Mouse (Mus musculus) MEL (cell line): Measurements from ENCODE around the gene Ctdspl. TPM values are rescaled to one million over a fixed set of nuclear protein-coding genes. Genes with fewer than 3 reads are reported as not detected.

ENCODE experiments used
- DNase-seq: peaks from one replicate; pipeline ENCODE4 v3.0.0; 2011; ENCODE audit warnings: low read depth, low spot score
- H3K27ac ChIP-seq: 2 replicates; pipeline ENCODE4 v1.5.1; 2012; ENCODE audit warnings: low read depth, mild to moderate bottlenecking, control low read depth, low read length, moderate library complexity; ENCODE audit not compliant: control insufficient read depth
- H3K27me3 ChIP-seq, 2 experiments: fragments of 150-350 bp in 1 of 2; sonication (generic) in 1 of 2; 2 replicates each; pipeline ENCODE4 v1.6.1; 2012; ENCODE audit warnings: low read length in 2 of 2, mild to moderate bottlenecking in 2 of 2, improper control_type of control experiment in 1 of 2, moderate library complexity in 1 of 2; ENCODE audit not compliant: insufficient read depth in 2 of 2, control insufficient read depth in 1 of 2
- H3K36me3 ChIP-seq, 2 experiments: 2 replicates each; pipeline ENCODE4 v1.6.1; 2012 to 2014; ENCODE audit warnings: low read length in 2 of 2, improper control_type of control experiment in 1 of 2, inconsistent platforms in 1 of 2, mild to moderate bottlenecking in 1 of 2; ENCODE audit not compliant: insufficient read depth in 2 of 2, control insufficient read depth in 1 of 2
- H3K4me1 ChIP-seq, 2 experiments: fragments of 150-350 bp in 1 of 2; sonication (generic) in 1 of 2; 2 replicates each; pipeline ENCODE4 v1.6.1; 2012; ENCODE audit warnings: low read length in 2 of 2, improper control_type of control experiment in 1 of 2, mild to moderate bottlenecking in 1 of 2; ENCODE audit not compliant: insufficient read depth in 2 of 2, control insufficient read depth in 1 of 2
- H3K4me3 ChIP-seq, 2 experiments: fragments of 150-350 bp in 1 of 2; sonication (generic) in 1 of 2; 2 replicates each; pipeline ENCODE4 v1.5.1; 2012; ENCODE audit warnings: low read depth in 2 of 2, low read length in 2 of 2, mild to moderate bottlenecking in 2 of 2, moderate library complexity in 2 of 2, control low read depth in 1 of 2, improper control_type of control experiment in 1 of 2; ENCODE audit not compliant: control insufficient read depth in 1 of 2, insufficient read depth in 1 of 2
- H3K79me2 ChIP-seq: 2 replicates; pipeline ENCODE4 v1.6.1; 2012; ENCODE audit warnings: mild to moderate bottlenecking, low read length, moderate library complexity; ENCODE audit not compliant: control insufficient read depth, poor library complexity, insufficient read depth
- H3K9ac ChIP-seq: 2 replicates; pipeline ENCODE4 v1.6.1; 2012; ENCODE audit warnings: low read depth, mild to moderate bottlenecking, control low read depth, low read length, moderate library complexity; ENCODE audit not compliant: control insufficient read depth, poor library complexity, severe bottlenecking
- H3K9me3 ChIP-seq: fragments of 150-350 bp; sonication (generic); replicated peaks from 2 replicates; pipeline ENCODE4 v1.6.1; 2012; ENCODE audit warnings: mild to moderate bottlenecking, low read length, improper control_type of control experiment, moderate library complexity; ENCODE audit not compliant: insufficient read depth
- CHD1 ChIP-seq: IDR thresholded peaks from 2 replicates; pipeline ENCODE4 v1.6.1; 2012; ENCODE audit warnings: low read depth, mild to moderate bottlenecking, inconsistent platforms, low read length, improper control_type of control experiment
- CHD2 ChIP-seq: IDR thresholded peaks from 2 replicates; pipeline ENCODE4 v1.6.1; 2011; ENCODE audit warnings: low read length, improper control_type of control experiment
- CTCF ChIP-seq, 3 experiments: IDR thresholded peaks in 2 of 3; conservative IDR thresholded peaks in 1 of 3; 2 replicates each; pipeline ENCODE4 v1.5.1; 2011 to 2012; ENCODE audit warnings: low read length in 3 of 3, low read depth in 2 of 3, mild to moderate bottlenecking in 2 of 3, improper control_type of control experiment in 1 of 3, inconsistent platforms in 1 of 3, mixed read lengths in 1 of 3, moderate library complexity in 1 of 3; ENCODE audit not compliant: control insufficient read depth in 1 of 3, insufficient read depth in 1 of 3, poor library complexity in 1 of 3, severe bottlenecking in 1 of 3
- E2F4 ChIP-seq: IDR thresholded peaks from 2 replicates; pipeline ENCODE4 v1.6.1; 2011; ENCODE audit warnings: low read depth, low read length, improper control_type of control experiment, borderline replicate concordance
- ELF1 ChIP-seq: IDR thresholded peaks from 2 replicates; pipeline ENCODE4 v1.6.1; 2014; ENCODE audit warnings: low read depth, mild to moderate bottlenecking, inconsistent platforms, low read length, improper control_type of control experiment, moderate library complexity
- EP300 ChIP-seq, 2 experiments: IDR thresholded peaks; 2 replicates each; pipeline ENCODE4 v1.6.1; 2011; ENCODE audit warnings: improper control_type of control experiment in 2 of 2, low read length in 2 of 2, low read depth in 1 of 2, mild to moderate bottlenecking in 1 of 2
- GABPA ChIP-seq: IDR thresholded peaks from 2 replicates; pipeline ENCODE4 v1.6.1; 2012; ENCODE audit warnings: low read depth, mild to moderate bottlenecking, inconsistent platforms, low read length, improper control_type of control experiment, moderate library complexity
- GATA1 ChIP-seq: IDR thresholded peaks from 2 replicates; pipeline ENCODE4 v1.6.1; 2011; ENCODE audit warnings: low read depth, low read length, improper control_type of control experiment
- HCFC1 ChIP-seq: IDR thresholded peaks from 2 replicates; pipeline ENCODE4 v1.6.1; 2012; ENCODE audit warnings: low read depth, mild to moderate bottlenecking, inconsistent platforms, low read length, improper control_type of control experiment, moderate library complexity
- JUND ChIP-seq: IDR thresholded peaks from 2 replicates; pipeline ENCODE4 v1.6.1; 2011; ENCODE audit warnings: low read depth, mild to moderate bottlenecking, improper control_type of control experiment, low read length
- KAT2A ChIP-seq: conservative IDR thresholded peaks from 2 replicates; pipeline ENCODE4 v1.6.1; 2012; ENCODE audit warnings: low read depth, low read length, improper control_type of control experiment, inconsistent platforms
- MAX ChIP-seq: IDR thresholded peaks from 2 replicates; pipeline ENCODE4 v1.6.1; 2011; ENCODE audit warnings: low read length, improper control_type of control experiment
- MAZ ChIP-seq: IDR thresholded peaks from 2 replicates; pipeline ENCODE4 v1.6.1; 2012; ENCODE audit warnings: low read depth, mild to moderate bottlenecking, inconsistent platforms, low read length, improper control_type of control experiment
- MEF2A ChIP-seq: IDR thresholded peaks from 2 replicates; pipeline ENCODE4 v1.6.1; 2014; ENCODE audit warnings: low read depth, mild to moderate bottlenecking, inconsistent platforms, low read length, improper control_type of control experiment; ENCODE audit not compliant: poor library complexity, insufficient replicate concordance, severe bottlenecking; ENCODE audit errors: extremely low read depth
- MXI1 ChIP-seq: IDR thresholded peaks from 2 replicates; pipeline ENCODE4 v1.6.1; 2011; ENCODE audit warnings: mild to moderate bottlenecking, low read depth, low read length, improper control_type of control experiment
- MYB ChIP-seq: IDR thresholded peaks from 2 replicates; pipeline ENCODE4 v1.6.1; 2011; ENCODE audit warnings: mild to moderate bottlenecking, low read depth, low read length, improper control_type of control experiment
- MYC ChIP-seq: IDR thresholded peaks from 2 replicates; pipeline ENCODE4 v1.6.1; 2011; ENCODE audit warnings: low read depth, mild to moderate bottlenecking, low read length, improper control_type of control experiment, moderate library complexity
- NELFE ChIP-seq: IDR thresholded peaks from 2 replicates; pipeline ENCODE4 v1.6.1; 2011; ENCODE audit warnings: low read depth, low read length, improper control_type of control experiment
- NRF1 ChIP-seq: IDR thresholded peaks from 2 replicates; pipeline ENCODE4 v1.6.1; 2014; ENCODE audit warnings: low read depth, mild to moderate bottlenecking, inconsistent platforms, low read length, improper control_type of control experiment, moderate library complexity; ENCODE audit not compliant: poor library complexity, insufficient read depth, severe bottlenecking
- POLR2A ChIP-seq, 2 experiments: IDR thresholded peaks; 2 replicates each; pipeline ENCODE4 v1.6.1; 2011 to 2012; ENCODE audit warnings: low read length in 2 of 2, mild to moderate bottlenecking in 2 of 2, control low read depth in 1 of 2, improper control_type of control experiment in 1 of 2, low read depth in 1 of 2, moderate library complexity in 1 of 2; ENCODE audit not compliant: control insufficient read depth in 1 of 2, insufficient read depth in 1 of 2, poor library complexity in 1 of 2
- POLR2AphosphoS2 ChIP-seq: IDR thresholded peaks from 2 replicates; pipeline ENCODE4 v1.6.1; 2011; ENCODE audit warnings: low read length, improper control_type of control experiment
- POLR2AphosphoS5 ChIP-seq: IDR thresholded peaks from 2 replicates; pipeline ENCODE4 v1.6.1; 2012; ENCODE audit warnings: low read depth, borderline replicate concordance, mild to moderate bottlenecking, inconsistent platforms, low read length, moderate library complexity, mixed read lengths
- RAD21 ChIP-seq: IDR thresholded peaks from 2 replicates; pipeline ENCODE4 v1.6.1; 2011; ENCODE audit warnings: mild to moderate bottlenecking, low read depth, low read length, improper control_type of control experiment
- RCOR1 ChIP-seq: IDR thresholded peaks from 2 replicates; pipeline ENCODE4 v1.6.1; 2012; ENCODE audit warnings: low read depth, mild to moderate bottlenecking, inconsistent platforms, low read length, improper control_type of control experiment
- SIN3A ChIP-seq: IDR thresholded peaks from 2 replicates; pipeline ENCODE4 v1.6.1; 2012; ENCODE audit warnings: low read length, improper control_type of control experiment, inconsistent platforms
- SMC3 ChIP-seq: IDR thresholded peaks from 2 replicates; pipeline ENCODE4 v1.6.1; 2011; ENCODE audit warnings: low read depth, low read length, improper control_type of control experiment
- TAL1 ChIP-seq: IDR thresholded peaks from 2 replicates; pipeline ENCODE4 v1.6.1; 2012; ENCODE audit warnings: mild to moderate bottlenecking, inconsistent platforms, low read length, moderate library complexity, mixed read lengths
- TBP ChIP-seq: IDR thresholded peaks from 2 replicates; pipeline ENCODE4 v1.8.0; 2011; ENCODE audit warnings: low read depth, low read length, improper control_type of control experiment
- USF1 ChIP-seq: IDR thresholded peaks from 2 replicates; pipeline ENCODE4 v1.6.1; 2014; ENCODE audit warnings: low read depth, mild to moderate bottlenecking, inconsistent platforms, low read length, improper control_type of control experiment, moderate library complexity
- ZC3H11A ChIP-seq: IDR thresholded peaks from 2 replicates; pipeline ENCODE4 v1.6.1; 2012; ENCODE audit warnings: low read depth, mild to moderate bottlenecking, inconsistent platforms, low read length, improper control_type of control experiment
- ZKSCAN1 ChIP-seq: IDR thresholded peaks from 2 replicates; pipeline ENCODE4 v1.6.1; 2012; ENCODE audit warnings: low read depth, mild to moderate bottlenecking, inconsistent platforms, low read length, improper control_type of control experiment, moderate library complexity
- ZNF384 ChIP-seq: IDR thresholded peaks from 2 replicates; pipeline ENCODE4 v1.6.1; 2012; ENCODE audit warnings: low read depth, mild to moderate bottlenecking, inconsistent platforms, low read length, improper control_type of control experiment
- polyA plus RNA-seq, 2 experiments: library from polyadenylated mRNA; stranded (reverse) in 1 of 2; unstranded in 1 of 2; fragments of >175 nt in 1 of 2; fragments of >200 nt in 1 of 2; gene quantifications; 2 replicates each; pipeline versions ENCODE4 v1.2.1 to v1.2.4; 2012; ENCODE audit warnings: low replicate concordance in 2 of 2, low read depth in 1 of 2; ENCODE audit not compliant: insufficient read length in 2 of 2, insufficient read depth in 1 of 2, missing spikeins in 1 of 2
- total RNA-seq: library from RNA; depleted of rRNA; stranded (reverse); fragments of 300-350 nt; gene quantifications from 2 replicates; pipeline ENCODE4 v1.2.3, GENCODE M21; 2012

Gene Ctdspl
- total and polyA plus RNA-seq, 3 experiments, result 15.3 to 20.7 TPM; not detected in 1

GRCm38 (mm10) chr9:118887734-118888133 lies 38.5 kb upstream of the Ctdspl start:
- Histone ChIP-seq H3K4me1 (peaks cover 0 to 14% of the 10 kb centered on the region in 2 experiments; a peak in 3 of 4 replicates), H3K27me3 (no peaks in the 10 kb centered on the region), H3K4me3 (no peak overlapping the region), H3K36me3 (peaks cover 0 to 5% of the 10 kb centered on the region in 2 experiments; a peak in 2 of 4 replicates), H3K9me3 (no peaks in the 10 kb centered on the region), H3K9ac (no peak overlapping the region), H3K27ac (no peak overlapping the region), H3K79me2 (no peaks in the 10 kb centered on the region)
- no peak for DNase-seq
- no peak for TF ChIP-seq E2F4
- no peak for TF ChIP-seq POLR2AphosphoS5
- TF ChIP-seq CTCF (IDR thresholded peaks at IDR 0.05 in 2 of 3, conservative IDR thresholded peaks at IDR 0.05 in 1 of 3; ENCODE audit: control insufficient read depth in 1 of 3, insufficient read depth in 1 of 3, low read depth in 2 of 3, low read length in 3 of 3, poor library complexity in 1 of 3, severe bottlenecking in 1 of 3), result peak; percentile 14 to 37 (median 27); a peak in 5 of 6 replicates

GRCm38 (mm10) chr9:118890149-118890548 lies 36.1 kb upstream of the Ctdspl start:
- peak; percentile 94 for DNase-seq
- H3K4me3 ChIP-seq, result peak overlapping the region; percentile 45 to 56
- H3K27ac ChIP-seq, result peak overlapping the region; percentile 85
- H3K27me3 ChIP-seq, result no peaks in the 10 kb centered on the region
- peaks cover 0 to 14% of the 10 kb centered on the region in 2 experiments; a peak in 3 of 4 replicates for H3K4me1 ChIP-seq
- H3K36me3 ChIP-seq, result peaks cover 0 to 5% of the 10 kb centered on the region in 2 experiments; a peak in 2 of 4 replicates
- no peaks in the 10 kb centered on the region for H3K79me2 ChIP-seq
- H3K9me3 ChIP-seq, result no peaks in the 10 kb centered on the region
- H3K9ac ChIP-seq, result peak overlapping the region; percentile 63
- TF ChIP-seq SMC3, result no peak
- TF ChIP-seq TAL1, result peak; percentile 72
- TF ChIP-seq TBP, result peak; percentile 37; the same call in 1 of the 2 replicates
- no peak for TF ChIP-seq POLR2AphosphoS5
- peak; percentile 37; the same call in 1 of the 2 replicates for TF ChIP-seq HCFC1
- TF ChIP-seq MYB, result no peak
- TF ChIP-seq ELF1, result no peak
- TF ChIP-seq POLR2A (IDR thresholded peaks at IDR 0.05; ENCODE audit: control insufficient read depth in 1 of 2, insufficient read depth in 1 of 2, low read depth in 1 of 2, low read length in 2 of 2, poor library complexity in 1 of 2), result peak in 1 of 2 experiments; percentile 41; a peak in 1 of 4 replicates
- TF ChIP-seq ZNF384, result no peak
- TF ChIP-seq MXI1, result peak; percentile 69
- no peak for TF ChIP-seq MAZ
- peak; percentile 33 for TF ChIP-seq NELFE
- TF ChIP-seq E2F4, result no peak
- no peak for TF ChIP-seq RAD21
- no peak for TF ChIP-seq CHD1
- no peak for TF ChIP-seq ZKSCAN1
- peak; percentile 84 for TF ChIP-seq GATA1
- no peak for TF ChIP-seq MEF2A
- TF ChIP-seq MYC, result peak; percentile 81; the same call in 1 of the 2 replicates
- TF ChIP-seq GABPA, result no peak
- TF ChIP-seq POLR2AphosphoS2, result no peak
- TF ChIP-seq MAX, result peak; percentile 49
- TF ChIP-seq EP300 (IDR thresholded peaks at IDR 0.05; ENCODE audit: low read depth in 1 of 2, low read length in 2 of 2), result peak; percentile 82 to 88
- TF ChIP-seq JUND, result no peak
- TF ChIP-seq ZC3H11A, result no peak
- TF ChIP-seq SIN3A, result peak; percentile 75; the same call in 1 of the 2 replicates
- TF ChIP-seq RCOR1, result peak; percentile 79
- TF ChIP-seq KAT2A, result no peak
- TF ChIP-seq USF1, result no peak
- peak; percentile 78 for TF ChIP-seq NRF1
- no peak for TF ChIP-seq CHD2
